Mouse (Mus musculus): ENCODE results near the gene Prss36.
A peak's percentile ranks its signal among the peaks of the same experiment; 100 is the strongest.
"Not testable (repeated sequence)": the region's sequence is repeated elsewhere in the genome, so short reads cannot be mapped to it uniquely, and the experiment has no call there.

The Prss36 gene

GRCm38 (mm10) chr7:127946470-127947023, at the start of gene Prss36:
Gene Prss36 (minus strand): TSS chr7:127946725.
- no peak for DNase-seq (ENCODE audit: low spot score)

GRCm38 (mm10) chr7:127993341-127993977, 46.9 kb upstream of the Prss36 start, which contains the start of gene Pycard:
Gene Pycard (minus strand): TSS chr7:127993867.
- peak; percentile 47 for DNase-seq (ENCODE audit: low spot score)

- DNase-seq (ENCODE audit: low spot score) = no peak
These were observed 46.2 kb upstream of the Prss36 start for GRCm38 (mm10) chr7:127992488-127993340.

- DNase-seq (ENCODE audit: low spot score) = no peak
These were observed 45.3 kb upstream of the Prss36 start for GRCm38 (mm10) chr7:127991643-127992487.

GRCm38 (mm10) chr7:127988904-127989303, 42.4 kb upstream of the Prss36 start:
- no peak for DNase-seq (ENCODE audit: low spot score)

- no peak for DNase-seq (ENCODE audit: low spot score)
These were observed 34.1 kb upstream of the Prss36 start for GRCm38 (mm10) chr7:127980606-127981005.

GRCm38 (mm10) chr7:127978856-127979255, 32.3 kb upstream of the Prss36 start:
- DNase-seq (ENCODE audit: low spot score) = no peak

- no peak for DNase-seq (ENCODE audit: low spot score)
These were observed 27.9 kb upstream of the Prss36 start for GRCm38 (mm10) chr7:127974413-127974930.

GRCm38 (mm10) chr7:127967922-127968828, 21.6 kb upstream of the Prss36 start:
- peak; percentile 84 for DNase-seq (ENCODE audit: low spot score)

- peak; percentile 94 for DNase-seq (ENCODE audit: low spot score)
These were observed 20.7 kb upstream of the Prss36 start, which contains the start of gene Fus for GRCm38 (mm10) chr7:127967004-127967921. Gene Fus (plus strand): TSS chr7:127967457.

GRCm38 (mm10) chr7:127966371-127966918, 19.9 kb upstream of the Prss36 start:
- no peak for DNase-seq (ENCODE audit: low spot score)

GRCm38 (mm10) chr7:127959364-127959763, 12.8 kb upstream of the Prss36 start:
- DNase-seq (ENCODE audit: low spot score) = no peak

- no peak for DNase-seq (ENCODE audit: low spot score)
These were observed 6.5 kb upstream of the Prss36 start for GRCm38 (mm10) chr7:127952864-127953581.

- DNase-seq (ENCODE audit: low spot score) = no peak
These were observed 1.9 kb downstream of the Prss36 start for GRCm38 (mm10) chr7:127944614-127945013.

- DNase-seq (ENCODE audit: low spot score) = not testable (repeated sequence)
These were observed 4.4 kb downstream of the Prss36 start for GRCm38 (mm10) chr7:127942097-127942496.

GRCm38 (mm10) chr7:127936216-127936884, 10.2 kb downstream of the Prss36 start:
- no peak for DNase-seq (ENCODE audit: low spot score)

GRCm38 (mm10) chr7:127935748-127936159, 10.8 kb downstream of the Prss36 start:
- DNase-seq (ENCODE audit: low spot score) = no peak
